Mouse (Mus musculus): ENCODE data around the gene Pcca. TPM values are rescaled to one million over a fixed set of nuclear protein-coding genes. Genes with fewer than 3 reads are reported as not detected.
A peak's percentile ranks its signal among the peaks of the same experiment; 100 is the strongest.

Gene Pcca
- polyA plus RNA-seq, 1 experiment, result 84.5 TPM

DNA sequence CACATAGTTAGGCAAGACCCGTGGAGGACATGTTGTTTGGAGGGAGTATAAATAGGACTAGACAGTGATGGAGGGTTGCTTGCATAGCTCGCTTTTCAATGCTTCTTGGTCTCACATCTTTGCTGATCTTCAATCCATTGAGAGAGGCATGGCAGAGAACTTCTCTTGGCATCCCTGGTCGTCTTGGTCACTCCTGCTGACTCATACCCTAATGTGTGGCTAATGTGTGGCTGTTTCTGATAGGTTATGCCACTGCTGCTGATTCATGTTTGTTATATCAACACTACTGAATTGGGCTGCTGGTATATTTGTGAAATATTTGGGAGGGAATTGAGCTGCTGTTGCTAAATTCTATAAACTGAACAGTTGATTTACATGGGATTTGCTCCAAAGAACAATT lies 299.5 kb downstream of the Pcca start:
- no peak overlapping the region for H3K4me3 ChIP-seq (replicated peaks; ENCODE audit: insufficient read depth, low read depth, low read length)
- H3K27me3 ChIP-seq (ENCODE audit: control insufficient read depth, insufficient read depth, low read length), result no peaks in the 10 kb centered on the region
- no peaks in the 10 kb centered on the region for H3K4me1 ChIP-seq (ENCODE audit: control insufficient read depth, insufficient read depth, low read length)
- no peak overlapping the region for H3K27ac ChIP-seq (ENCODE audit: insufficient read depth, low read length)
- WGBS, result 94% methylated on average over 3 of the region's 3 CpGs
- TF ChIP-seq POLR2A (IDR thresholded peaks at IDR 0.05; ENCODE audit: borderline replicate concordance, insufficient read depth, low read length), result no peak
- no peak for TF ChIP-seq CTCF (IDR thresholded peaks at IDR 0.05; ENCODE audit: borderline replicate concordance, insufficient read depth, low read depth, low read length)
- no peak for DNase-seq

DNA sequence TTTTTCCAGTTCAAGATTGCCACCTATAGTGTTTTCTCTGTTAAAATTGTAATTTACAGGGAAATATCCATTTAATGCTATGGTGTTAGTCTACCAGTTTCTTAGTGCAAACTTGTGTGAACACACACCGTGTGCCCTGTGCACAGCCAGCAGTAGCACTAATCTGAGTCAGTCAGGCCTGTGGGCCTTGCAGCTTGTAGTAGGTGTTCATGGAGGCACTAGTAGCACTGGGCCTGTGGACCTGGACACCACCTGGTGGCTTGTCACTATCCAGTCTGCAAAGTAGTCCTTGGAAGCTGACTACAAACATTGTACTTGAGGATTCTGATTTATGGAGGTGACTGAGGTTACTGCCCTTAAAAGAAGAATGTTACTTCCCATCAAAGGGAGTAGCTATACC lies 300.6 kb downstream of the Pcca start:
- TF ChIP-seq POLR2A (IDR thresholded peaks at IDR 0.05; ENCODE audit: borderline replicate concordance, insufficient read depth, low read length) (no peak), CTCF (IDR thresholded peaks at IDR 0.05; ENCODE audit: borderline replicate concordance, insufficient read depth, low read depth, low read length) (no peak)
- H3K4me3 ChIP-seq (replicated peaks; ENCODE audit: insufficient read depth, low read depth, low read length), result no peak overlapping the region
- no peaks in the 10 kb centered on the region for H3K4me1 ChIP-seq (ENCODE audit: control insufficient read depth, insufficient read depth, low read length)
- H3K27ac ChIP-seq (ENCODE audit: insufficient read depth, low read length), result no peak overlapping the region
- no peak for DNase-seq
- 95% methylated on average over 1 of the region's 1 CpGs for WGBS
- no peaks in the 10 kb centered on the region for H3K27me3 ChIP-seq (ENCODE audit: control insufficient read depth, insufficient read depth, low read length)

DNA sequence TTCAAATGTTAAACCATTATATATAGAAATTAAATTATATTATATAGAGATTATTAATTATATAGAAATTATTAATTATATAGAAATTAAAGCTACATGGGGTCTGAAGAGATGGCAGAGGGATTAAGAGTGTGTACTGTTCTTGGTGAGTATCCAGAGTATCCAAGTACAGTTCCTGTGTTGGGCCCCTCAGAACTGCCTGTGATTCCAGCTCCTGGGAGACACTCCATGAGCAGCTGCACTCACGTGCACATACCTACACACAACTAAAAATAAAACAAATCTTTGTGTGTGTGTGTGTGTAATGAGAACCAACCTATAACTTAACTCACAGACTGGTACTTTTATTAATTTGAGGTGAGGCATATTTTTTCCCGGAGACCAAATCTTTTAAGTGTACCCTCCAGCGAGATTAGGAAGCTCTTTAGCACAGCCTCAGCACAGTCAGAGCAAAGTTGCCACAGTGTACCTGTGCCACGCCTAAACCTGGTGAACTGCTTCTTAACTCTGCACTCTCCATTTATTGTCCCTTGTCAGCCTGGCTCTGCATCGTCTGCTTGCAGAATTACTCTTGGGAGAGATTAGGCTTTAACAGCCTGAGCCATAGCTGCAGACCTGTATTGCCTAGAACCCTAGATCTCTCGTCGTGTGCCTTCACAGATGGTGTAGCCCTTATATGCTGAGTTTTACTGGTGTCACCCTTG lies 301.5 kb downstream of the Pcca start:
- WGBS, result 72% methylated on average over 7 of the region's 7 CpGs
- no peak overlapping the region for H3K4me3 ChIP-seq (replicated peaks; ENCODE audit: insufficient read depth, low read depth, low read length)
- TF ChIP-seq CTCF (IDR thresholded peaks at IDR 0.05; ENCODE audit: borderline replicate concordance, insufficient read depth, low read depth, low read length) (no peak), POLR2A (IDR thresholded peaks at IDR 0.05; ENCODE audit: borderline replicate concordance, insufficient read depth, low read length) (no peak)
- no peaks in the 10 kb centered on the region for H3K27me3 ChIP-seq (ENCODE audit: control insufficient read depth, insufficient read depth, low read length)
- H3K27ac ChIP-seq (ENCODE audit: insufficient read depth, low read length), result no peak overlapping the region
- H3K4me1 ChIP-seq (ENCODE audit: control insufficient read depth, insufficient read depth, low read length), result no peaks in the 10 kb centered on the region
- no peak for DNase-seq

GRCm38 (mm10) chr14:122836221-122836620 lies 302.1 kb downstream of the Pcca start:
- DNase-seq, result no peak
- TF ChIP-seq CTCF (IDR thresholded peaks at IDR 0.05; ENCODE audit: borderline replicate concordance, insufficient read depth, low read depth, low read length), result no peak
- TF ChIP-seq POLR2A (IDR thresholded peaks at IDR 0.05; ENCODE audit: borderline replicate concordance, insufficient read depth, low read length), result no peak
- no peak overlapping the region for H3K27ac ChIP-seq (ENCODE audit: insufficient read depth, low read length)
- no peak overlapping the region for H3K4me3 ChIP-seq (replicated peaks; ENCODE audit: insufficient read depth, low read depth, low read length)
- no peaks in the 10 kb centered on the region for H3K27me3 ChIP-seq (ENCODE audit: control insufficient read depth, insufficient read depth, low read length)
- 59% methylated on average over 4 of the region's 4 CpGs for WGBS
- no peaks in the 10 kb centered on the region for H3K4me1 ChIP-seq (ENCODE audit: control insufficient read depth, insufficient read depth, low read length)

DNA sequence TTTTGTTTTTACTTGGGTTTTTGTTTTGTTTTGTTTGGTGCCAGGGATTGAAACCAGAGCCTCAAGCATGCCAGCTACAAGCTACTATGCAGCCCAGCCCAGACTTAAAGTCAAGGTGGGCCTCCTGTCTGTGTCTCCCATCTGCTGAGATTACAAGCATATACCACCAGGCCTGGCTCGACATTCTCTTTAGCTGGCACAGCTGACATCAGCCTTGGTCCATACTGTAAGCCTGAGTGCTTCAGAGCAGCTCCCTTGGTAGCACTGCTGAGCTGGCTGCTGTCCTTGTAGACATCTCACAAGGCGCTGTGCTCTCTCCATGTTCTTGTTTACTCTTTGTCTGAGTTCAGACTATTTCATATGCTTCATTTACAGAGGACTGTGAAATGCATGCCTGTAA lies 302.9 kb downstream of the Pcca start:
- Histone ChIP-seq H3K4me3 (replicated peaks; ENCODE audit: insufficient read depth, low read depth, low read length) (no peak overlapping the region), H3K4me1 (ENCODE audit: control insufficient read depth, insufficient read depth, low read length) (no peaks in the 10 kb centered on the region), H3K27ac (ENCODE audit: insufficient read depth, low read length) (no peak overlapping the region), H3K27me3 (ENCODE audit: control insufficient read depth, insufficient read depth, low read length) (no peaks in the 10 kb centered on the region)
- 27% methylated on average over 2 of the region's 2 CpGs for WGBS
- peak in 1 of 2 experiments; percentile 26 for DNase-seq
- TF ChIP-seq POLR2A (IDR thresholded peaks at IDR 0.05; ENCODE audit: borderline replicate concordance, insufficient read depth, low read length), result no peak
- TF ChIP-seq CTCF (IDR thresholded peaks at IDR 0.05; ENCODE audit: borderline replicate concordance, insufficient read depth, low read depth, low read length), result no peak

DNA sequence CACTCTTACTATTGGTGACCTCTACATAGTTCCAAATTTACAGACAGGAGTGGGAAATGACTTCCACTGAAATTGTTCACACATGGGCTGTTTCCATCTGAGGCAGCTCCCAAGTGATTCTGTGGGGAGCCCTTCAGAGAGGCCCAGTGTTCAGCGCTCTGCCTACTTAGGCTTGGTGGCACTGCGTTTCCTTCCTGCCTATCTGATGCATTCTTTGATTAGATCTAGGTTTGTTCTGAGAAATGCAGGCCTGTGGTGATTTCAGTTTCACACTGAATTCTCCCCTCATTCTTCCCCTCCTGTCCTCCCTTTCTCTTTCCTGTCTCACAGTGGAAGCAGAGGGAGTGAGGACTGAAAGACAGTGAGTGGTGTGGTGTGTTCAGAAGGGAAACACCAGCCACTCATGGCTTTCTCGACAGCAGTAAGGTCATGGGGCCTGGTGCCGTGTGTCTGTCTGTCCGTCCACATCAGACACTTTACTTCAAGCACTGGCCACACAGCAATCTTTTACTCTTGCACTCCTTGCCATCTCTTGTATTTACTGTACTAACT lies 318.5 kb downstream of the Pcca start:
- Histone ChIP-seq H3K4me3 (replicated peaks; ENCODE audit: insufficient read depth, low read depth, low read length) (no peak overlapping the region), H3K4me1 (ENCODE audit: control insufficient read depth, insufficient read depth, low read length) (no peaks in the 10 kb centered on the region), H3K27me3 (ENCODE audit: control insufficient read depth, insufficient read depth, low read length) (no peaks in the 10 kb centered on the region), H3K27ac (ENCODE audit: insufficient read depth, low read length) (no peak overlapping the region)
- WGBS, result 90% methylated on average over 5 of the region's 5 CpGs
- TF ChIP-seq CTCF (IDR thresholded peaks at IDR 0.05; ENCODE audit: borderline replicate concordance, insufficient read depth, low read depth, low read length) (no peak), POLR2A (IDR thresholded peaks at IDR 0.05; ENCODE audit: borderline replicate concordance, insufficient read depth, low read length) (no peak)
- DNase-seq, result no peak

- WGBS, result 95% methylated on average over 1 of the region's 1 CpGs
- Histone ChIP-seq H3K4me3 (replicated peaks; ENCODE audit: insufficient read depth, low read depth, low read length) (no peak overlapping the region), H3K27me3 (ENCODE audit: control insufficient read depth, insufficient read depth, low read length) (no peaks in the 10 kb centered on the region), H3K27ac (ENCODE audit: insufficient read depth, low read length) (no peak overlapping the region), H3K4me1 (ENCODE audit: control insufficient read depth, insufficient read depth, low read length) (peaks cover 4% of the 10 kb centered on the region; the same call in 1 of the 2 replicates)
- no peak for DNase-seq
- TF ChIP-seq POLR2A (IDR thresholded peaks at IDR 0.05; ENCODE audit: borderline replicate concordance, insufficient read depth, low read length), result no peak
- TF ChIP-seq CTCF (IDR thresholded peaks at IDR 0.05; ENCODE audit: borderline replicate concordance, insufficient read depth, low read depth, low read length), result no peak
Measured at GRCm38 (mm10) chr14:122859792-122860191, 325.7 kb downstream of the Pcca start.

GRCm38 (mm10) chr14:122862623-122863022 lies 328.5 kb downstream of the Pcca start:
- WGBS, result 36% methylated on average over 4 of the region's 4 CpGs
- no peak overlapping the region for H3K27ac ChIP-seq (ENCODE audit: insufficient read depth, low read length)
- peaks cover 4% of the 10 kb centered on the region; the same call in 1 of the 2 replicates for H3K4me1 ChIP-seq (ENCODE audit: control insufficient read depth, insufficient read depth, low read length)
- no peaks in the 10 kb centered on the region for H3K27me3 ChIP-seq (ENCODE audit: control insufficient read depth, insufficient read depth, low read length)
- H3K4me3 ChIP-seq (replicated peaks; ENCODE audit: insufficient read depth, low read depth, low read length), result no peak overlapping the region
- TF ChIP-seq CTCF (IDR thresholded peaks at IDR 0.05; ENCODE audit: borderline replicate concordance, insufficient read depth, low read depth, low read length), result no peak
- TF ChIP-seq POLR2A (IDR thresholded peaks at IDR 0.05; ENCODE audit: borderline replicate concordance, insufficient read depth, low read length), result no peak
- peak in 1 of 2 experiments; percentile 37 for DNase-seq
